Mouse (Mus musculus) hindbrain, embryonic 13.5 days (tissue): ENCODE data around the gene Ppp1cc. TPM values are rescaled to one million over a fixed set of nuclear protein-coding genes. Genes with fewer than 3 reads are reported as not detected.

Experiments
- ATAC-seq: fragments of 200-750 bp; cut with Nextera tagmentation; 2 replicates; pipeline ENCODE4 v1.8.0; 2017; ENCODE audit warnings: moderate TSS enrichment; ENCODE audit not compliant: low FRiP score
- H3K27ac ChIP-seq: fragments of 300-500 bp; sonication (generic); 2 replicates; pipeline ENCODE4 v1.5.1; 2015; ENCODE audit warnings: inconsistent platforms, mild to moderate bottlenecking, moderate library complexity
- H3K27me3 ChIP-seq: fragments of 300-500 bp; sonication (generic); 2 replicates; pipeline ENCODE4 v1.6.1; 2015; ENCODE audit warnings: mild to moderate bottlenecking, inconsistent platforms
- H3K36me3 ChIP-seq: fragments of 300-500 bp; sonication (generic); 2 replicates; pipeline ENCODE4 v1.6.1; 2015; ENCODE audit warnings: mild to moderate bottlenecking, inconsistent platforms
- H3K4me1 ChIP-seq: fragments of 300-500 bp; sonication (generic); replicated peaks from 2 replicates; pipeline ENCODE4 v1.6.1; 2015; ENCODE audit warnings: inconsistent platforms
- H3K4me2 ChIP-seq: fragments of 300-500 bp; sonication (generic); 2 replicates; pipeline ENCODE4 v1.6.1; 2015; ENCODE audit warnings: inconsistent platforms, mild to moderate bottlenecking, moderate library complexity
- H3K4me3 ChIP-seq: fragments of 300-500 bp; sonication (generic); 2 replicates; pipeline ENCODE4 v1.5.1; 2015; ENCODE audit warnings: mild to moderate bottlenecking, inconsistent platforms
- H3K9ac ChIP-seq: fragments of 300-500 bp; sonication (generic); 2 replicates; pipeline ENCODE4 v1.6.1; 2015; ENCODE audit warnings: mild to moderate bottlenecking, inconsistent platforms
- H3K9me3 ChIP-seq: fragments of 300-500 bp; sonication (generic); 2 replicates; pipeline ENCODE4 v1.6.1; 2016; ENCODE audit warnings: inconsistent platforms
- WGBS: fragments of 180-500 bp; shearing (Covaris S2); methylation state at CpG from one replicate; pipeline ENCODE4 v1.1.7; 2015; 5-methylcytosine and 5-hydroxymethylcytosine counted together
- polyA plus RNA-seq: library from polyadenylated mRNA; unstranded; fragments of >200 nt; fragmentation: Nextera tagmentation; extraction: Ambion mirVana; gene quantifications from 2 replicates; pipeline ENCODE4 v1.2.1, GENCODE M21; 2015

Gene Ppp1cc
- polyA plus RNA-seq, result 204 and 206 TPM in 2 replicates

DNA sequence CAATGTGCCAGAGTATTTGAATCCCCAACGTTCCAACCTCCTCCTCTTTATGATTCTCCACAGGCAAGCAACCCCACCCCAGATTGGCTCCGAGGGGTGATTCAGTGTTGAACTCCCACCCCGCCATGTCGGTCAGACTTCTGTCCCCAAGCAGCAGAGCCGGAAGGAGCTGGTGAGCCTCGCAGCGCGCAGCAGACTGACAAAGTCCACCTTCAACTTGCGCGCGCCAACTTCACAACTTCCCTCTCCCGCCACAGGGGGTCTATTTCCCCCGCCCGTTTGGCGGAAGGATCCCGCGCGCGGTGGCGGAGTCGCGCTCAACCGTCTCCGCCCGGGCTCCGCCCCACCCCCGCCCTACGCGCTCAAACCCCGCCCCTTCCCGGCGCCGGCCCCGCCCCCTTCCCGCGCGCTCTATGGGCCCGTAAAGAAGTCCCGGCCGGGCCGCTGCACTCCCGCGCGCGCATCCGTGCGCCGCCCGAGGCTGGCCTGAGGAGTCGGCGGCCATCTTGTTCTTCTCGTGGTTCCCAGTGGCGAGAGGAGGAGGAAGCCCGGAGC, at the start of gene Ppp1cc:
Gene Ppp1cc (plus strand): TSS at position 452 of the 555 bp plus-strand sequence.
- Histone ChIP-seq H3K4me1 (peaks cover 52% of the 10 kb centered on the region), H3K27ac (peak within 1 kb of the TSS; percentile 93), H3K4me3 (peak within 1 kb of the TSS; percentile 90), H3K4me2 (peak within 1 kb of the TSS; percentile 86), H3K27me3 (no peaks in the 10 kb centered on the region), H3K36me3 (peaks cover 18% of the 10 kb centered on the region), H3K9ac (peak within 1 kb of the TSS; percentile 96), H3K9me3 (no peaks in the 10 kb centered on the region)
- WGBS, result 2% methylated on average over 51 of the region's 54 CpGs
- peak; percentile 91 for ATAC-seq

DNA sequence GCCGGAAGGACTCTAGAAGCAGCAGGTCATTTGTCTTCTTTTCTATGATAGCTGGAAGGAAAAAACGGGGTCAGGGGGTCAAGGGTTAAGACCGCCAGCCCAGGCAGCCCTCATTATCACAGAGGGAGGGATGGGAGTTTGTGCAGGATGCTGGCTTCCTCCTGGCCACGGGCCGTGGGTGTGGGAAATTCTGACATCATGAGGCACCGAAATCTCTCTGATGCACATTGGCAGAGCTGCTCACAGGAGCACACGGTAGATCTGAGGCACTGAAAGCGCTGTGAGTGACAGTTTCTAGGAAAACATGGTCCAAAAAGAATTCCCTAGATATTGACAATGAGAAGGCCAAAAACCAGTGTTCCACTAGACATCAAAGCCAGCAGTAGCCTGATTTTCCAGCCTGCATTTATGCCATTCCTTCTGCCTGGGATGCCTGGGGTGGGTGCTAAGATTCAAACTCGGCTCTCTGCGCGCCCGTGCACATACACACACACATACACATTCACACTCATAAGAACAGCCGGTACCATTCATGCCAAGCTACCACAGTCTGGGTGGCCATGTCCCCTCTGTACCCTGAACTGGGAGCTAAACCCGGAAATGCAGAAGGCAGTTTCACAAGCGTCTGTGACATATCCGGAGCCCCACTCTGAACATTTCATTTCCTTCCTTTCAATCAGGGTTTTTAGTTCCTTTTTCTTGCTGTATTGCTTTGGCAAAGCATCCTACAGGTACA, 48.6 kb upstream of the Ppp1cc start:
- WGBS, result 48% methylated on average over 16 of the region's 16 CpGs
- no peak overlapping the region for H3K4me2 ChIP-seq
- H3K27me3 ChIP-seq, result no peaks in the 10 kb centered on the region
- H3K4me3 ChIP-seq, result no peak overlapping the region
- H3K36me3 ChIP-seq, result no peaks in the 10 kb centered on the region
- ATAC-seq, result no peak
- 0 out of 2 replicates have a peak overlapping the region, but pooled peaks have one; percentile 8 for H3K9ac ChIP-seq
- H3K9me3 ChIP-seq, result no peaks in the 10 kb centered on the region
- 0 out of 2 replicates have a peak, but pooled peaks cover 4% of the 10 kb centered on the region for H3K4me1 ChIP-seq
- no peak overlapping the region for H3K27ac ChIP-seq

DNA sequence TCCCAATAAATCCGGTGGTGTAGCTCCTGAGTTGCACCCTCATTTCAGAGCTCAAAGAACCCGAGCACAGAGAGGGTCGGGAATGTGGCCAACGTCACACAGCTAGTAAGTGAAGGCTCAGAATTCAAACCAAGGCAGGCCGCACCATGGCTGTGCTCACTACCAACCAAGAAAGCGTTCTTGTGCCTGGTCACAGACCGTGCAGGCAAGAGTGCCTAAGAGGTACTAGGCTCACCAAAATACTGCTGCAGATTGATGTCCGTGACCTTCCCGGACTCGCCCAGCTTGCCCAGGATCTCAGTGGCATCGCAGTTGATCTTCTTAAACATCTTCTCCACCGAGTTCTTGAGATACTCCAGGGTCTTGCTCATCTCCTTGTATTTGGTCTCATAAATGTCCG, 47.5 kb upstream of the Ppp1cc start:
- no peaks in the 10 kb centered on the region for H3K27me3 ChIP-seq
- H3K9me3 ChIP-seq, result no peaks in the 10 kb centered on the region
- no peak for ATAC-seq
- 94% methylated on average over 13 of the region's 13 CpGs for WGBS
- H3K4me2 ChIP-seq, result no peak overlapping the region
- no peak overlapping the region for H3K9ac ChIP-seq
- H3K4me3 ChIP-seq, result no peak overlapping the region
- no peak overlapping the region for H3K27ac ChIP-seq
- H3K36me3 ChIP-seq, result no peaks in the 10 kb centered on the region
- H3K4me1 ChIP-seq, result 0 out of 2 replicates have a peak, but pooled peaks cover 4% of the 10 kb centered on the region

DNA sequence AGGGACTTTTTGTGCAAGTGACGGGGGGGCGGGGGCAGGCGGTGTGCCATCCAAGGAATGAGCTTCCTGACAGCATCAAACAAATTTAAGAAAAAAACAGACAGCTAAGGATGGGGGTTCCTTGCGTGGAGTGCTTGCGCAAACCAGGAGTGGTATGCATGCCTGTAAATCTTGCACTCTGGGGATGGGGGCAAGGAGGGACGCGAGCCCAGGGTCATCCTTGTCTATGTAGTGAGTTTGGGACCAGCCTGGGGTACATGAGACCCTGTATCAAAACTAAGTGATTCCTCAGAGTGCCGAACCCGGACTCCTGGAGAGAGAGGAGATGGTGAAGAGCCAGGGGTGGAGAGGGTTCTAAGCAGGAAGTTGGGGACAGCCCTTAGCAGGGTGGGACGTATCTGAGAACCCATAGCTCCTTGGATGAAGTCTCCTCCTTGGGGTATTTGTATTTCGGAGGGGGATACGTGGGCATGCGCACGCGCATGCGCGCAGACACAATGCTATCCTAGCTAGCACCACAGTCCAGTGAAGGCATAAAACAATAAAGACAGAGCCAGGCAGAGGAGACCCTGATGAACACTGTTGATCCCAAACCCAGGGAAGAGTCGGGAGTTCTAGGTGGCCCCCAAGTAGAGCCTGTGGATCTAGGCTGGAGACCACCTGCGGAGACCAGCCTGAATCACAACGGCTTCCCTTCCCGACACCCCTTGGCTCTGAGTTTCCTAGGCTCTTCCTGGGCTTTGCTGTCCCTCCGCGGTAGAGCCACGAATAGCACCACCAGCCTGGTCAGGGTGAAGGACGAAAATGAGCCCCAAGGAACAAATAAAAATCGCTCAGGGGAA, 46.8 kb upstream of the Ppp1cc start:
- H3K9me3 ChIP-seq, result no peaks in the 10 kb centered on the region
- H3K27me3 ChIP-seq, result no peaks in the 10 kb centered on the region
- no peak overlapping the region for H3K4me3 ChIP-seq
- 0 out of 2 replicates have a peak overlapping the region, but pooled peaks have one; percentile 20 for H3K9ac ChIP-seq
- H3K27ac ChIP-seq, result no peak overlapping the region
- H3K36me3 ChIP-seq, result no peaks in the 10 kb centered on the region
- 68% methylated on average over 26 of the region's 26 CpGs for WGBS
- 0 out of 2 replicates have a peak, but pooled peaks cover 4% of the 10 kb centered on the region for H3K4me1 ChIP-seq
- ATAC-seq, result no peak
- peak overlapping the region; percentile 15; the same call in 1 of the 2 replicates for H3K4me2 ChIP-seq

DNA sequence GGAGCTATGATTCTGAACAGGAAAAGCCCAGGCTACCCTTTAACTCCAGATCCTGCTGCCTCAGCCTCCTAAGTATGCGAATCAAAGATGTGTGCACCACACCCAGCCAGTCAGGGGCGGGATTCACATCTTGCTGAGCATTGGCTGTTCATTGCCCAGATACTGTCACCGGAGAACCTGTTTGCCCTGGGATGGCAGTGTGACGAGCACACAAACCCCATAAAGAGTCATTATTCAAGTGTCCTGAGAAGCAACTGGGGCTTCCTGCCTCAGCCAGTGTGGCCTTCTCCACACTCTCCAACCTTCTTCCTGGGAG, 46.2 kb upstream of the Ppp1cc start:
- 53% methylated on average over 4 of the region's 4 CpGs for WGBS
- Histone ChIP-seq H3K4me3 (no peak overlapping the region), H3K9ac (peak overlapping the region; percentile 20; the same call in 1 of the 2 replicates), H3K27me3 (no peaks in the 10 kb centered on the region), H3K27ac (no peak overlapping the region), H3K4me1 (0 out of 2 replicates have a peak, but pooled peaks cover 4% of the 10 kb centered on the region), H3K9me3 (no peaks in the 10 kb centered on the region), H3K36me3 (no peaks in the 10 kb centered on the region), H3K4me2 (no peak overlapping the region)
- ATAC-seq, result no peak

DNA sequence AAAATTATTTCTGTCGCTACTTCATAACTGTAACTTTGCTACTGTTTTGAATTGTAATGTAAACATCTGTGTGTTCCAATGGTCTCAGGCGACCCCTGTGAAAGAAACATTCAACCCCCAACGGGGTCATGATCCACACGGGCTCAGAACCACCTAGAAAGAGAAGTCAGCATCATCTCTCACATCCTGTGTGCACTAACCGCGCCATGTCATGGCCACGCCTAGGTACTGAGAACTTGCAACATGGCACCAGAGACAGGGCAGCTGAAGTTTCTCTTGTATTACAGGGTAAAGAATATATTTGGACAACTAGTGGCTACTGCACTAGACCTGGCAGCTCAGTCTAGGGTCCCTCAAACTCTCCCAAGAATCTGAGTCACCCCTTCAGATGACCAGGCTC, 44.6 kb upstream of the Ppp1cc start:
- H3K27ac ChIP-seq, result no peak overlapping the region
- H3K9me3 ChIP-seq, result no peaks in the 10 kb centered on the region
- H3K4me3 ChIP-seq, result no peak overlapping the region

DNA sequence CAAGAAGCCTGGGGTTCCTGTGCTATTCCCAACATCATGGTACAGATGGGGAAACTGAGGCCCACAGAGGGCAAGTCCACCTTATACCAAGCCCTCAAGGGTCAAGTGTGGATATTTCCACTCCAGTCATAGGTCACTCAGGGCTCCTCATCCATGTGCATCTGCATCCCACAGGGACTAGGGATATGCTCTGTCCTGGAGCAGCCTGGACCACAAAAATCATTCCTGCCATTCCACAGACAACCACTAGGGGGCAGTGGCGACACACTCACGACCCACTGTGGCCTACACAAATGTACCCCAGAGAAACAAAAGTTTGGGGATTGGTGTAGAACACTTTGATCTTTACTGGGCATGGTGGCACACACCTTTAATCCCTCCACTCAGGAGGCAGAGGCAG, 43.9 kb upstream of the Ppp1cc start:
- H3K27ac ChIP-seq, result no peak overlapping the region
- 0 out of 2 replicates have a peak, but pooled peaks cover 1% of the 10 kb centered on the region for H3K4me1 ChIP-seq
- no peak overlapping the region for H3K9ac ChIP-seq
- no peak overlapping the region for H3K4me3 ChIP-seq
- no peak for ATAC-seq
- H3K4me2 ChIP-seq, result no peak overlapping the region
- no peaks in the 10 kb centered on the region for H3K36me3 ChIP-seq
- 2% methylated on average over 2 of the region's 2 CpGs for WGBS
- H3K27me3 ChIP-seq, result no peaks in the 10 kb centered on the region
- no peaks in the 10 kb centered on the region for H3K9me3 ChIP-seq

More for the DNA sequence above, 44.6 kb upstream of the Ppp1cc start:
- H3K4me1 ChIP-seq, result 0 out of 2 replicates have a peak, but pooled peaks cover 4% of the 10 kb centered on the region
- WGBS, result 84% methylated on average over 7 of the region's 7 CpGs
- H3K4me2 ChIP-seq, result no peak overlapping the region
- ATAC-seq, result no peak
- no peak overlapping the region for H3K9ac ChIP-seq
- no peaks in the 10 kb centered on the region for H3K27me3 ChIP-seq
- H3K36me3 ChIP-seq, result no peaks in the 10 kb centered on the region

DNA sequence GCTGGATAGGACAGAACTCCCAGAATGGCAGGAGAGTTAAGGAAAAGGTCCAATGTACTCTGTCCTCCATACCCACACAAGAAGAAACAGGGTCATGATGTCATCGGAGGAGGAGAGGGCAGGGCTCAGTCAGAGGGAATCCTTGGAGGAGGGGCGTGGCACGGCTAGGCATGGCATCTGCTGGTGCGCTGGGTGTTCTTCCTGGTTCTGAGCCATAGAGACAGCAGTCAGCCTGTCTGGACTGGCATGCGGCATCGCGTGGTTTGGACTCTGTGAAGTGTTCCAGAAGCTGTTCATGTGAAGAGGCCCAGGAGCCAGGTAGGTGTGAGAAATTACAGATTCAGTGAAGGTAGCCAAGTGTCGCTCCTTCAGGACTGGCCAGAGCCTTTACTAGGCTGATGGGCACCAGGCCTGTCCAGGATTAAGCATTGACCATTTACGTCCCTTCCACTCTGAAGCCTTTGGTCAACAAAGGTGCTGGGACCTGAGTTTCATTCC, 42.8 kb upstream of the Ppp1cc start:
- no peaks in the 10 kb centered on the region for H3K4me1 ChIP-seq
- no peaks in the 10 kb centered on the region for H3K27me3 ChIP-seq
- H3K9me3 ChIP-seq, result no peaks in the 10 kb centered on the region
- no peak for ATAC-seq
- no peak overlapping the region for H3K9ac ChIP-seq
- no peaks in the 10 kb centered on the region for H3K36me3 ChIP-seq
- WGBS, result 95% methylated on average over 9 of the region's 9 CpGs
- no peak overlapping the region for H3K4me3 ChIP-seq
- H3K4me2 ChIP-seq, result no peak overlapping the region
- no peak overlapping the region for H3K27ac ChIP-seq

DNA sequence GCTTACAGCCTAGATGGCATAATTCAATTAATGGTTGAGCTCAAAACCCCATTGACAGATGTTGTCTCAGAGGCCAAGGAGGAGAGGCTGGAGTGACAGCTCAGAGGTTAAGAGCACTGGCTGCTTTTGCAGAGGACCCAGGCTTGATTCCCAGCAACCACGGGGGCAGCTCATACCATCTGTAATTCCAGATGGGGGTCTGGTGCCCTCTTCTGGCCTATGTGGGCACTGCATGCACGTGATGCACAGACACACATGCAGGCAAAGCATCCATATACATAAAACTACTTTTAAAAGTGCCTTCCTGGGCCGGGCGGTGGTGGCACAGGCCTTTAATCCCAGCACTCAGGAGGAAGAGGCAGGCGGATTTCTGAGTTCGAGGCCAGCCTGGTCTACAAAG, 41.8 kb upstream of the Ppp1cc start:
- no peaks in the 10 kb centered on the region for H3K27me3 ChIP-seq
- H3K27ac ChIP-seq, result no peak overlapping the region
- no peak overlapping the region for H3K4me2 ChIP-seq
- H3K9me3 ChIP-seq, result no peaks in the 10 kb centered on the region
- H3K4me3 ChIP-seq, result no peak overlapping the region
- no peak overlapping the region for H3K9ac ChIP-seq
- no peak for ATAC-seq
- H3K4me1 ChIP-seq, result no peaks in the 10 kb centered on the region
- 84% methylated on average over 6 of the region's 6 CpGs for WGBS
- no peaks in the 10 kb centered on the region for H3K36me3 ChIP-seq

DNA sequence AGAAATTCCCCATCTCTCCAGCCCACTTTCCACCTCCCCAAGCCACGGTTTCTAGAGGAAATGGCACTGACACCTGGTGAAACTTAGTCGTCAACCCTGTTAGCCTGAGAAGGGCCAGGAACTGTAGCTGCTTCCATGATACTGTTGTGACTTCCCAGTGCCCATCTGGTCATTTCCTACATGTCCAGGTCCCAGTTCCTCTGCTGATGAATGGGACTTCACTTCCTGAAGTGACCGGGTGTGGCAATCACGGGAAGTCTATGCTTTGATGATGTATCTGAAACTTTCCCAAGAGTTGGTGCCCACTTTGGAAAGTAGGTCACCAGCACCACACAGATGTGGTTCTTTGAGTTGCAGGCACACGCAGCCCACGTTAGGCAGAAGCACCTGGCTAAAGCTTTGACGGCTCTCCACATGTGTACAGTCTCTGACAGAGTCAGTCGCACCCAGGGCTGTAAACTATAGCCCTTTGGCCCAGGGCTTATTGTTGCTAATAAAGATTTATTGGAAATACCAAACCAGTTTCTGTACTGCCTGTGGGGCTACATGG, 32.8 kb upstream of the Ppp1cc start:
- no peak for ATAC-seq
- Histone ChIP-seq H3K9ac (no peak overlapping the region), H3K27me3 (peaks cover 6% of the 10 kb centered on the region; the same call in 1 of the 2 replicates), H3K4me1 (no peaks in the 10 kb centered on the region; the same call in 1 of the 2 replicates), H3K4me3 (no peak overlapping the region), H3K9me3 (no peaks in the 10 kb centered on the region), H3K36me3 (no peaks in the 10 kb centered on the region), H3K27ac (no peak overlapping the region), H3K4me2 (no peak overlapping the region)
- WGBS, result 83% methylated on average over 8 of the region's 8 CpGs

DNA sequence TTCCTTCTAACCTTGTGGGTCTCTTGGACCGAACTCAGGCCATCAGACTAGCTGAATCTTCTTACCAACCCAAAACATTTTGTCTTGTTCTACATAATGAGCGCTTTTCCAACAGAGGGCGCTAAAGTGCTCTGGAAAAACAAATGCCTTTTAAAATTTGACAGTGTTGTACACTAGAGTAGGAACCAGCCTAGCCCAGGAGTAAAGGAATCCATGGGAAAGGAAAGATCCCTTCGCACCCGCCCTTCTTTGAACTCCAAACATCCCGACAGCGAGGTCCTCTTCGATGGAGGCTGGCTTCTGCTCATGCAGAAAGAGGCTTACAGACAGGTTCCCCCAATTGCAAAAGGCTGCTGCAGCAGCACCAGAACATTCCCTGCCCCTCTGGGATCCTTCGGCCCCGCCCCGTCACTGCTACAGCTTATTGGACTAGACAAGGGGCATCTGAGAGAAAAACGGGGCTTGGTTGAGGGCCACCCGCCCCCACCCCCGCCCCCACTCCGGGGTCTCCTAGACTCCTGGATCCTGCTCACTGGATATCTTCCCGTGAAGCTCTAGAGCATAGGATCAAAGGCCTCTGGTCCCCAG, 28.9 kb upstream of the Ppp1cc start:
- 34% methylated on average over 16 of the region's 16 CpGs for WGBS
- Histone ChIP-seq H3K9me3 (no peaks in the 10 kb centered on the region), H3K4me2 (no peak overlapping the region), H3K4me3 (no peak overlapping the region), H3K27ac (no peak overlapping the region), H3K4me1 (peaks cover 8% of the 10 kb centered on the region), H3K36me3 (no peaks in the 10 kb centered on the region), H3K9ac (0 out of 2 replicates have a peak overlapping the region, but pooled peaks have one; percentile 24), H3K27me3 (peaks cover 20% of the 10 kb centered on the region)
- ATAC-seq, result 0 out of 2 replicates have a peak, but pooled peaks have one; percentile 32
